Mouse (Mus musculus) liver, postnatal 0 days (tissue): ENCODE measurements around the gene Hist1h2ab.

Source experiments
- CTCF ChIP-seq: sonication (generic); IDR thresholded peaks from 2 replicates; pipeline ENCODE4 v1.5.1; 2016; ENCODE audit warnings: antibody characterized with exemption, low read depth
- EP300 ChIP-seq: IDR thresholded peaks from 2 replicates; pipeline ENCODE4 v1.6.1; 2016; ENCODE audit warnings: antibody characterized with exemption, low read depth, mild to moderate bottlenecking

DNA sequence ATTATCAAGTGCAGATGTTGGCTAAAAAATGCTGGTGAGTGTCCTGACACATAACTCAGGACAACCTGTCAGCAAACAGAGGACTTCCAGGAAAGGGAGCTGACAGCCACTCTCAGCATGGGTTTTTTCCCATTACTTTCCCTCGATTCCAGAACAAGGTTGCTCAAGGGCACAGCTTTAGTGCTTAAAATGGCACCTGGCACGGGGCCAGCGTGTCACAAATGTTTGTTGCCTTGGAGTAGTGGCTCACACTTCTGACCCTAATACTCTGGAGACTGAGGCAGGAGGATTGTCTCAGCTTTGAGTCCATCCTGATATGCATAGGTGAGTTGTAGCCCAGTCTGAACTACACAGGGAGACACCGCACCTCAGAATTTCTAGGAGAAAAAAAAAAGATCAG, 42.3 kb upstream of the Hist1h2ab start:
- no peak for TF ChIP-seq CTCF
- TF ChIP-seq EP300, result no peak
